Mouse (Mus musculus) E14TG2a.4 (cell line): ENCODE measurements at regions not wholly inside any gene's neighbourhood (a gene's known extent, or its start where the extent isn't known, plus 50 kb on each side); places are given as distances from the start of the nearest gene placed in this dataset.

Experiments used
- CTCF ChIP-seq: conservative IDR thresholded peaks from 2 replicates; pipeline ENCODE4 v1.5.1; 2014; ENCODE audit warnings: low read length
- NANOG ChIP-seq: IDR thresholded peaks from 2 replicates; pipeline ENCODE4 v1.6.1; 2014; ENCODE audit warnings: borderline replicate concordance, low read length, mixed read lengths

- no peak for TF ChIP-seq CTCF
- peak; percentile 49; the same call in 1 of the 2 replicates for TF ChIP-seq NANOG
These were observed 524.3 kb upstream of the Fam174a start for GRCm38 (mm10) chr1:94789019-94789585.
